ENCODE assay signal across 9 mouse cellular contexts in the genomic region with DNA sequence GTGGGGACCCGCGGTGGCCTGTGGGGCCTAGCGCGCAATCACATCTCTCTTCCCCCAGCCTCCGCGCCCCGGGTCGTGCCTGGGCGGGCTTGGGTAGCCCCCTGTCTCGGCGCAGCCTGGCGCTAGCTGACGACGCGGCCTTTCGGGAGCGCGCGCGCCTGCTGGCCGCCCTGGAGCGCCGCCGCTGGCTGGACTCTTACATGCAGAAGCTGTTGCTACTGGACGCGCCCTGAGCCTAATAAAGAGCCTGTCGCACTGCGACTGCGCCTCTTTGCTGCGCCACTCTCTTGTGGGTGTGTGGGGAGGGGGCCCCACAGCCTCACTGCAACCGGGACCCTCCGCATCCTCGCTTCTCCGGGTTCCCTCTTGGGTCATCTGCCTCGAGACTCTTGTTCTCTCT. TPM values are rescaled to one million over a fixed set of nuclear protein-coding genes. Genes with fewer than 3 reads are reported as not detected.
DNase-seq lines count a peak whose midpoint lies in the region; ATAC-seq and TF ChIP-seq lines count a peak whose summit lies in the region.
"Had no signal": no experiment of that assay in that cellular context is flagged by ENCODE, and none has a peak within 500 bp of the region (broad histone marks: within the 10 kb centered on the region; RNA-seq: fewer than 3 reads in every experiment).

No protein-coding gene starts in this region.

- no peaks in the 10 kb centered on the region for H3K36me3 ChIP-seq in forebrain, embryonic 14.5 days (ENCODE audit: control insufficient read depth, insufficient read depth, low read length)
- no peaks in the 10 kb centered on the region for H3K36me3 ChIP-seq in limb, embryonic 15.5 days
- no peaks in the 10 kb centered on the region for H3K36me3 ChIP-seq in splenic B cell, adult 2 months (ENCODE audit: control insufficient read depth, insufficient read depth, low read length, poor library complexity, severe bottlenecking)

- no peak overlapping the region for H3K27ac ChIP-seq in layer of hippocampus, adult 2 months
- H3K27ac ChIP-seq in forebrain, embryonic 14.5 days (ENCODE audit: low read depth, low read length), result no peak overlapping the region
- no peak overlapping the region for H3K27ac ChIP-seq in limb, embryonic 15.5 days

- H3K27me3 ChIP-seq in forebrain, embryonic 14.5 days (replicated peaks; ENCODE audit: control insufficient read depth, insufficient read depth, low read length), result peaks cover 81% of the 10 kb centered on the region
- H3K27me3 ChIP-seq in limb, embryonic 15.5 days, result peaks cover 99% of the 10 kb centered on the region
- no peaks in the 10 kb centered on the region; the same call in 1 of the 2 replicates for H3K27me3 ChIP-seq in splenic B cell, adult 2 months (ENCODE audit: control insufficient read depth, insufficient read depth, low read length, poor library complexity, severe bottlenecking)

- DNase-seq in layer of hippocampus, adult 2 months (ENCODE audit: low spot score in 2 of 2), result no peak
- no peak for DNase-seq in layer of hippocampus, adult 8-10 months (ENCODE audit: low spot score in 2 of 2)
- no peak for DNase-seq in forebrain, embryonic 14.5 days (ENCODE audit: low spot score)
- peak; percentile 22 for DNase-seq in splenic B cell, adult 2 months (ENCODE audit: low read depth, low spot score)
- DNase-seq in urinary bladder, postnatal 36 days (ENCODE audit: low spot score in 2 of 2), result no peak
- DNase-seq in adrenal gland, postnatal 25 days, result no peak

- no peaks in the 10 kb centered on the region for H3K9me3 ChIP-seq in forebrain, embryonic 14.5 days (replicated peaks; ENCODE audit: control insufficient read depth, low read length)
- no peaks in the 10 kb centered on the region for H3K9me3 ChIP-seq in limb, embryonic 15.5 days

- 6% methylated on average over 24 of the region's 35 CpGs for WGBS in forebrain, embryonic 14.5 days
- WGBS in limb, embryonic 15.5 days, result 4% methylated on average over 34 of the region's 35 CpGs

- H3K4me1 ChIP-seq in forebrain, embryonic 14.5 days (ENCODE audit: control insufficient read depth, insufficient read depth, low read length), result peaks cover 7% of the 10 kb centered on the region; the same call in 1 of the 2 replicates
- peaks cover 17% of the 10 kb centered on the region for H3K4me1 ChIP-seq in limb, embryonic 15.5 days

- H3K4me2 ChIP-seq in forebrain, embryonic 14.5 days (ENCODE audit: low read length), result peak overlapping the region; percentile 50
- H3K4me2 ChIP-seq in limb, embryonic 15.5 days, result no peak overlapping the region

- peak; percentile 42 for TF ChIP-seq CTCF in layer of hippocampus, adult 2 months (conservative IDR thresholded peaks at IDR 0.05)

- H3K9ac ChIP-seq in forebrain, embryonic 14.5 days (ENCODE audit: low read length), result no peak overlapping the region
- no peak overlapping the region for H3K9ac ChIP-seq in limb, embryonic 15.5 days

- no peak; the same call in 1 of the 2 replicates for ATAC-seq in forebrain, embryonic 14.5 days
- ATAC-seq in limb, embryonic 15.5 days (ENCODE audit: insufficient number of reproducible peaks, low FRiP score, low TSS enrichment, low read depth), result no peak
- no peak for ATAC-seq in CD4-positive, CD25-positive, alpha-beta regulatory T cell, adult 4 months

- no peak overlapping the region for H3K4me3 ChIP-seq in layer of hippocampus, adult 2 months
- H3K4me3 ChIP-seq in forebrain, embryonic 14.5 days (ENCODE audit: low read depth, low read length), result peak overlapping the region; percentile 6; the same call in 1 of the 2 replicates
- H3K4me3 ChIP-seq in limb, embryonic 15.5 days, result peak overlapping the region; percentile 4; the same call in 1 of the 2 replicates

RNA-seq across cellular contexts. Expression of gene Pth2, which starts 0.7 kb away (rescaled TPM):
- total RNA-seq in layer of hippocampus, adult 2 months (2021), result not detected
- not detected for total RNA-seq in layer of hippocampus, adult 8-10 months (2022)
- polyA plus RNA-seq in forebrain, embryonic 14.5 days (2014; fragmentation: Nextera tagmentation; extraction: Ambion mirVana), result not detected in 2 replicates
- polyA plus RNA-seq in limb, embryonic 15.5 days (2015; fragmentation: Nextera tagmentation; extraction: Ambion mirVana), result not detected in 2 replicates
- not detected for polyA plus RNA-seq in CD4-positive, CD25-positive, alpha-beta regulatory T cell, adult 4 months (2017; shearing (Covaris generic))
- not detected in 2 replicates for total RNA-seq in adrenal gland, postnatal 25 days (2021)
- polyA plus RNA-seq: stomach, embryonic 14.5 days had no signal

RNA-seq across cellular contexts. Expression of gene Gfy, which starts 2.2 kb away (rescaled TPM):
- total RNA-seq in layer of hippocampus, adult 2 months (2021), result under 1 TPM in 1 of 2 experiments, not detected in 1; 0.20 TPM
- total RNA-seq in layer of hippocampus, adult 8-10 months (2022), result under 1 TPM in 2 of 4 experiments, not detected in 2; 0.20 to 0.51 TPM
- not detected in 2 replicates for polyA plus RNA-seq in forebrain, embryonic 14.5 days (2014; fragmentation: Nextera tagmentation; extraction: Ambion mirVana)
- polyA plus RNA-seq in limb, embryonic 15.5 days (2015; fragmentation: Nextera tagmentation; extraction: Ambion mirVana), result not detected in 2 replicates
- polyA plus RNA-seq in CD4-positive, CD25-positive, alpha-beta regulatory T cell, adult 4 months (2017; shearing (Covaris generic)), result not detected
- not detected in 2 replicates for total RNA-seq in adrenal gland, postnatal 25 days (2021)
- polyA plus RNA-seq: stomach, embryonic 14.5 days had no signal

RNA-seq across cellular contexts. Expression of gene Slc17a7, which starts 17.8 kb away (rescaled TPM):
- 1,000 to 10,000 TPM; 1,342 to 1,423 TPM for total RNA-seq in layer of hippocampus, adult 2 months (2021)
- 1,000 to 10,000 TPM; 1,166 to 1,245 (median 1,206) TPM for total RNA-seq in layer of hippocampus, adult 8-10 months (2022)
- 14.6 and 15.9 TPM in 2 replicates for polyA plus RNA-seq in forebrain, embryonic 14.5 days (2014; fragmentation: Nextera tagmentation; extraction: Ambion mirVana)
- polyA plus RNA-seq in limb, embryonic 15.5 days (2015; fragmentation: Nextera tagmentation; extraction: Ambion mirVana), result 0.12 and 0.24 TPM in 2 replicates
- not detected for polyA plus RNA-seq in CD4-positive, CD25-positive, alpha-beta regulatory T cell, adult 4 months (2017; shearing (Covaris generic))
- total RNA-seq in adrenal gland, postnatal 25 days (2021), result 0.15 and 0.33 TPM in 2 replicates
- polyA plus RNA-seq: stomach, embryonic 14.5 days had no signal

RNA-seq across cellular contexts. Expression of gene Ccdc155, which starts 23.2 kb away (rescaled TPM):
- total RNA-seq in layer of hippocampus, adult 2 months (2021), result 1 to 10 TPM; 3.5 to 3.9 TPM
- total RNA-seq in layer of hippocampus, adult 8-10 months (2022), result 1 to 10 TPM; 2.5 to 4.8 (median 3.6) TPM
- 0.43 and 0.52 TPM in 2 replicates for polyA plus RNA-seq in forebrain, embryonic 14.5 days (2014; fragmentation: Nextera tagmentation; extraction: Ambion mirVana)
- 1.2 and 2.7 TPM in 2 replicates for polyA plus RNA-seq in limb, embryonic 15.5 days (2015; fragmentation: Nextera tagmentation; extraction: Ambion mirVana)
- polyA plus RNA-seq in CD4-positive, CD25-positive, alpha-beta regulatory T cell, adult 4 months (2017; shearing (Covaris generic)), result not detected
- 0.12 TPM in 1 of 2 replicates, not detected in the other for total RNA-seq in adrenal gland, postnatal 25 days (2021)

RNA-seq across cellular contexts. Expression of gene Aldh16a1, which starts 27.2 kb away (rescaled TPM):
- 10 to 100 TPM; 13.2 to 13.3 TPM for total RNA-seq in layer of hippocampus, adult 2 months (2021)
- 10 to 100 TPM; 16.9 to 18.6 (median 17.6) TPM for total RNA-seq in layer of hippocampus, adult 8-10 months (2022)
- 24.4 and 26.8 TPM in 2 replicates for polyA plus RNA-seq in forebrain, embryonic 14.5 days (2014; fragmentation: Nextera tagmentation; extraction: Ambion mirVana)
- polyA plus RNA-seq in limb, embryonic 15.5 days (2015; fragmentation: Nextera tagmentation; extraction: Ambion mirVana), result 44.1 and 49.1 TPM in 2 replicates
- 10 to 100 TPM; 16.5 to 27.2 TPM for polyA plus RNA-seq in CD4-positive, CD25-positive, alpha-beta regulatory T cell, adult 4 months (2017; shearing (Covaris generic))
- 79.2 and 106 TPM in 2 replicates for total RNA-seq in adrenal gland, postnatal 25 days (2021)

Comparison
In these comparisons a context has a peak if more than half of its experiments do, and no peak if none do; other contexts are left out.
1. RNA of gene Slc17a7, which starts 17.8 kb away (total RNA-seq): 1,342 to 1,423 TPM in layer of hippocampus, adult 2 months and 1,166 to 1,245 TPM in layer of hippocampus, adult 8-10 months; 0.15 to 0.33 TPM in adrenal gland, postnatal 25 days; every median in the first group is over 100 times any median in the second.